Mouse (Mus musculus) spleen, postnatal 36 days (tissue): ENCODE results near the gene Slxl1.
"Not testable (repeated sequence)": the region's sequence is repeated elsewhere in the genome, so short reads cannot be mapped to it uniquely, and the experiment has no call there.

Experiments used
- DNase-seq, 2 experiments: peaks; one replicate each; pipeline ENCODE4 v3.0.0; 2022; ENCODE audit warnings: low spot score in 2 of 2, mixed read lengths in 1 of 2

The Slxl1 gene

DNA sequence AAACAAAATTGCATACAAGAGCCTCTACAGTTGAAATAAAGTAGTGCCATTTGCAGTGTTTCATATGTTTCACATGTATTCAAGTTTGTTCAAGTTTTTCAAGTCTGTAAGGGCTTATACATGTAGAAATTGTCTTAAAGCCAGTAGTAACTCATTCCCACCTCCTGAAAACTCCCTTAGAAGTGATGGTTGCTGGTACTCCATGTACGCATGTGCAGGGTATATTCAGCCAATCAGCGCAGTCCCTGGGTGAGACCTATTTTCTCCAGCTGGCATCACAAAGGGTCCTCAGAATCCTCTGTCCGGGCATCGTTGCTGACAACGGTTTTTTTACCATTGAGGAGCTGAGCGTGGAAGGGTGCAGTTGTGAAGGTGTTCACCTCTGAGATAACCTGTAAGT is at the start of gene Slxl1:
TSS of gene Slxl1 (plus strand) at position 301 of the 400 bp plus-strand sequence.
- DNase-seq = not testable (repeated sequence)
